Mouse (Mus musculus) small intestine, adult 2 months (tissue): Measurements from ENCODE around the gene Zcchc14. TPM values are rescaled to one million over a fixed set of nuclear protein-coding genes. Genes with fewer than 3 reads are reported as not detected.

Experiments used
- H3K27ac ChIP-seq: fragments of 200-500 bp; 2 replicates; pipeline ENCODE4 v1.5.1; 2012; ENCODE audit warnings: low read depth, low read length, control low read depth, inconsistent platforms; ENCODE audit not compliant: insufficient read depth
- H3K27me3 ChIP-seq: fragments of 200-500 bp; 2 replicates; pipeline ENCODE4 v1.6.1; 2012; ENCODE audit warnings: mild to moderate bottlenecking, moderate library complexity, low read length, inconsistent platforms; ENCODE audit not compliant: control insufficient read depth, insufficient read depth
- H3K36me3 ChIP-seq: fragments of 200-500 bp; 2 replicates; pipeline ENCODE4 v1.6.1; 2012; ENCODE audit warnings: mild to moderate bottlenecking, low read length, control low read depth, inconsistent platforms; ENCODE audit not compliant: control insufficient read depth, insufficient read depth
- H3K4me1 ChIP-seq: fragments of 200-500 bp; 2 replicates; pipeline ENCODE4 v1.6.1; 2012; ENCODE audit warnings: low read length, inconsistent platforms, mixed read lengths; ENCODE audit not compliant: control insufficient read depth, insufficient read depth, insufficient read length
- H3K4me3 ChIP-seq: fragments of 200-500 bp; 2 replicates; pipeline ENCODE4 v1.5.1; 2012; ENCODE audit warnings: low read depth, mild to moderate bottlenecking, control low read depth, inconsistent platforms, low read length, moderate library complexity
- CTCF ChIP-seq: fragments of 200-500 bp; IDR thresholded peaks from 2 replicates; pipeline ENCODE4 v1.5.1; 2012; ENCODE audit warnings: low read depth, mild to moderate bottlenecking, control low read depth, inconsistent platforms, low read length, moderate library complexity, mixed read lengths; ENCODE audit not compliant: insufficient replicate concordance, insufficient read length; ENCODE audit errors: extremely low read depth
- POLR2A ChIP-seq: fragments of 200-500 bp; IDR thresholded peaks from 2 replicates; pipeline ENCODE4 v1.6.1; 2012; ENCODE audit warnings: low read depth, mild to moderate bottlenecking, control low read depth, inconsistent platforms, low read length, moderate library complexity
- WGBS: fragments of 180-500 bp; shearing (Covaris S2); methylation state at CpG from one replicate; pipeline ENCODE4 v1.1.7; 2018; 5-methylcytosine and 5-hydroxymethylcytosine counted together
- polyA plus RNA-seq: library from polyadenylated mRNA; depleted of rRNA; stranded (reverse); fragments of >200 nt; gene quantifications from 2 replicates; pipeline ENCODE4 v1.2.3, GENCODE M21; 2012

Gene Zcchc14
- polyA plus RNA-seq, 1 experiment: 31.3 TPM

GRCm38 (mm10) chr8:121687455-121688161, 34.9 kb upstream of the Zcchc14 start:
- WGBS: 60% methylated on average over 14 of the region's 14 CpGs
- H3K27ac ChIP-seq: no peak overlapping the region
- H3K4me1 ChIP-seq: no peaks in the 10 kb centered on the region
- H3K27me3 ChIP-seq: no peaks in the 10 kb centered on the region
- H3K36me3 ChIP-seq: no peaks in the 10 kb centered on the region
- TF ChIP-seq CTCF: no peak
- no peak for TF ChIP-seq POLR2A
- H3K4me3 ChIP-seq: no peak overlapping the region

DNA sequence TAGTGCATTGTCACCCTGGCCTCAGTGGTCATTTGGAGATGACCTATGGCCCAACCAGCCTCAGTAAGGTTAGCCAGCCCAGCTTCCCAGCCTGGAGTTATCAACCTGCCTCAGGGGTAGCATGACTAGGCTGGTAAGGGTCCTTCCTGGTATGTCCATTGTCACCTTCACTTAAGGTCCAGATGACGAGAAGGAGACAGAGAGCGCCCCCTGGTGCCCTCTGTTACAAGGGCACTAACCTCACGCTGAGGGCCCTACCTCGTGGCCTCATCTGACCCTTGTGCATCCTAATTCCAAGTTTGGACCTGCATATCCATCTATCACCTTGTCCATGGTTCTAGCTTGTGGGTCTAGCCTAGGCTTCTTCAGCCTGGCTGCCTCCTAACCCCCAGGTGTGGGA, 32.7 kb upstream of the Zcchc14 start:
- no peaks in the 10 kb centered on the region for H3K36me3 ChIP-seq
- no peak overlapping the region for H3K27ac ChIP-seq
- H3K4me1 ChIP-seq: no peaks in the 10 kb centered on the region
- 4% methylated on average over 4 of the region's 4 CpGs for WGBS
- no peaks in the 10 kb centered on the region for H3K27me3 ChIP-seq
- H3K4me3 ChIP-seq: no peak overlapping the region
- TF ChIP-seq POLR2A (no peak), CTCF (peak; percentile 80; the same call in 1 of the 2 replicates)

DNA sequence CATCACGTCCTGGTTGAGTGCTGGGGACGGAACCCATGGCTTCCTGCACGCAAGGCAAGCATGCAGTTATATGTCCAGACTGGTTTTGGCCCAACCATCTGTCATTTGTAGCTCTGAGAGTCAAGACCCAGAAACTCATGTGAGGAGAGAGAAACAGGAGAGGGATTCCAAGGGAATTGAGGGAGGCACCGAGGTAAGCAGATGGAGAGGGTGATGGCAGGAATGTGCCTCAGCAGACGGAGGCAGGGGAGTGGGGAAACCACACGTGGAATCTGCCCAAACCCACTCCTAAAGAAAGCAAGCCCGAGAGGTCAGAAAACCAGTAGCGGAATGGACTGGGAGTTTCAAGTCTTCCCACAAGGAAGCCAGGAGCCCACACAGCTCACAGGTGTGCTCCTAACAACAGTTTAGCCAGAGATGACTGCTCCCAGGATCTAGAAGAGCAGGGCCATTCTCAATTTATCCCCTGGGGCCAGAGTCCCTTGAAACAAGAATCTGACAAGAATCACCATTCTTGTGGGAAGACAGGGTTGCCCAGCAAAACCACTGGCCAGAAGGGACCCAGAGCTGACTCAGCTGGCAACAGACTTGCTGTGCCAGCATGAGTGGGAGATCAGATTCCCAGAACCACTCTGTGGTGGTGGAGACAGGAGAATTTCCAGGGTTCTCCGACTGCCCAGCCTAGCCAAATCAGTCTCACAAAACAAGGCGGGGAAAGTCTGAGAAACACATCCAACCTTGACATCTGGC, 30.6 kb upstream of the Zcchc14 start:
- H3K4me1 ChIP-seq: no peaks in the 10 kb centered on the region
- TF ChIP-seq CTCF: no peak
- TF ChIP-seq POLR2A: no peak
- no peaks in the 10 kb centered on the region for H3K36me3 ChIP-seq
- 66% methylated on average over 10 of the region's 10 CpGs for WGBS
- H3K27me3 ChIP-seq: no peaks in the 10 kb centered on the region
- no peak overlapping the region for H3K4me3 ChIP-seq
- no peak overlapping the region for H3K27ac ChIP-seq

DNA sequence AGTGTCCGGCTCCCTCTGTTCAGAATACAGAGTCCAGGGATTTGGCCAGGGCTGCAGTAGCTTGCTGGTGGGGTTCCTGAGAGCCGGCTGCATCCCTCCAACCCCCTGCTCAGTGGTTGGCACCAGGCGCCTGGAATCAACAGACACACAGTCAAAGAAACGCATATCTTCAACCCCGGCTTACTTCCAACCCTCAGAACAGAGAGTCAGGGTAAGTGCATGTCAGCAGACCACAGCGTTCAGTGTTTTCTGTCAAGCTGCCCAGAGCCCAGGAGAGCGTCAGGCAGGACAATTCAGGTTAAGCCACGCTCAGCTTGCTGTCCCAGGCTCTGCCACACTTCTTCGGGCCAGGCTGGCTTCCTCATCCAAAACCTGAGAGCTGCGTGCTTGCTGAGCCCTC, 28.8 kb upstream of the Zcchc14 start:
- WGBS: 62% methylated on average over 10 of the region's 10 CpGs
- Histone ChIP-seq H3K27ac (no peak overlapping the region), H3K27me3 (no peaks in the 10 kb centered on the region), H3K4me3 (no peak overlapping the region), H3K36me3 (no peaks in the 10 kb centered on the region), H3K4me1 (no peaks in the 10 kb centered on the region)
- TF ChIP-seq CTCF: no peak
- TF ChIP-seq POLR2A: no peak

DNA sequence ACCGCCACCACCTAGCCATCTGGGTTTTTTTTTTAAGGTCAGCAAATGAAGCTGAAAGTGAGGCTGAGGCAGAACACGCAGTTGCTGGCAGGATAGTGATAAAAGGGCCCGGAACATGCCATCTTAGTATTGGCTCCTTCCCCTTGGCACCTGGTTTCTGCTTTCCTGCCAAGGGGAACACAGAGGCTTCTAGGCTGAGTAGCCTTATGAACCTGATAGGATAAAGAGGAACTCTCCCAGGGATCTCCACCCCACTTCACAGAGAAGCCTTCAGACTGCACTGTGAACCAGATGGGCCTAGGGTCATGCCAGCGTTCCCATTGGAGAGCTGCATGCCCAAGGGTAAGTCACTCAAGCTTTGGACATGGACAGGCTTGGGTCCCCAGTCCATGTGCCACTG, 28.2 kb upstream of the Zcchc14 start:
- WGBS: 67% methylated on average over 4 of the region's 4 CpGs
- Histone ChIP-seq H3K27me3 (no peaks in the 10 kb centered on the region), H3K4me3 (no peak overlapping the region), H3K27ac (no peak overlapping the region), H3K4me1 (no peaks in the 10 kb centered on the region), H3K36me3 (no peaks in the 10 kb centered on the region)
- TF ChIP-seq POLR2A (no peak), CTCF (no peak)

GRCm38 (mm10) chr8:121678696-121679095, 26.0 kb upstream of the Zcchc14 start:
- Histone ChIP-seq H3K36me3 (no peaks in the 10 kb centered on the region), H3K27me3 (no peaks in the 10 kb centered on the region), H3K4me1 (no peaks in the 10 kb centered on the region; the same call in 1 of the 2 replicates), H3K27ac (no peak overlapping the region), H3K4me3 (no peak overlapping the region)
- TF ChIP-seq CTCF (no peak), POLR2A (no peak)
- 72% methylated on average over 5 of the region's 5 CpGs for WGBS

- H3K27me3 ChIP-seq: no peaks in the 10 kb centered on the region
- 45% methylated on average over 20 of the region's 20 CpGs for WGBS
- no peaks in the 10 kb centered on the region; the same call in 1 of the 2 replicates for H3K4me1 ChIP-seq
- no peak overlapping the region for H3K27ac ChIP-seq
- no peak overlapping the region for H3K4me3 ChIP-seq
- TF ChIP-seq POLR2A (no peak), CTCF (no peak)
- H3K36me3 ChIP-seq: no peaks in the 10 kb centered on the region
Measured at GRCm38 (mm10) chr8:121675701-121676100, 23.0 kb upstream of the Zcchc14 start.
